Mouse (Mus musculus) midbrain, embryonic 16.5 days (tissue): Measurements from ENCODE around the gene Gm49369. TPM values are rescaled to one million over a fixed set of nuclear protein-coding genes. Genes with fewer than 3 reads are reported as not detected.

Experiments used
- ATAC-seq: fragments of 200-750 bp; cut with Nextera tagmentation; 2 replicates; pipeline ENCODE4 v1.8.0; 2017; ENCODE audit warnings: moderate TSS enrichment
- H3K27ac ChIP-seq: fragments of 300-500 bp; sonication (generic); 2 replicates; pipeline ENCODE4 v1.5.1; 2014; ENCODE audit warnings: mild to moderate bottlenecking, low read length, mixed read lengths
- H3K27me3 ChIP-seq: fragments of 300-500 bp; sonication (generic); 2 replicates; pipeline ENCODE4 v1.6.1; 2014; ENCODE audit warnings: low read depth, low read length, mixed read lengths; ENCODE audit not compliant: control insufficient read depth, insufficient read depth
- H3K36me3 ChIP-seq: fragments of 300-500 bp; sonication (generic); 2 replicates; pipeline ENCODE4 v1.6.1; 2014; ENCODE audit warnings: mild to moderate bottlenecking, low read length, moderate library complexity, mixed read lengths; ENCODE audit not compliant: control insufficient read depth, insufficient read depth
- H3K4me1 ChIP-seq: fragments of 300-500 bp; sonication (generic); 2 replicates; pipeline ENCODE4 v1.6.1; 2014; ENCODE audit warnings: mild to moderate bottlenecking, low read length, mixed read lengths; ENCODE audit not compliant: control insufficient read depth, insufficient read depth
- H3K4me2 ChIP-seq: fragments of 300-500 bp; sonication (generic); 2 replicates; pipeline ENCODE4 v1.6.1; 2014; ENCODE audit warnings: mild to moderate bottlenecking, low read length, mixed read lengths
- H3K4me3 ChIP-seq: fragments of 300-500 bp; sonication (generic); 2 replicates; pipeline ENCODE4 v1.5.1; 2014; ENCODE audit warnings: low read depth, mild to moderate bottlenecking, low read length, moderate library complexity, mixed read lengths
- H3K9ac ChIP-seq: fragments of 300-500 bp; sonication (generic); 2 replicates; pipeline ENCODE4 v1.6.1; 2014; ENCODE audit warnings: low read depth, low read length, mixed read lengths
- H3K9me3 ChIP-seq: fragments of 300-500 bp; sonication (generic); replicated peaks from 2 replicates; pipeline ENCODE4 v1.6.1; 2014; ENCODE audit warnings: mild to moderate bottlenecking, low read length, mixed read lengths; ENCODE audit not compliant: control insufficient read depth, poor library complexity, severe bottlenecking
- WGBS: fragments of 180-500 bp; shearing (Covaris S2); extraction: QIAGEN DNeasy Blood & Tissue Kit; methylation state at CpG from one replicate; pipeline ENCODE4 v1.1.7; 2014; 5-methylcytosine and 5-hydroxymethylcytosine counted together
- polyA plus RNA-seq: library from polyadenylated mRNA; unstranded; fragments of >200 nt; fragmentation: Nextera tagmentation; extraction: Ambion mirVana; gene quantifications from 2 replicates; pipeline ENCODE4 v1.2.1, GENCODE M21; 2015

Gene Gm49369
- polyA plus RNA-seq, 1 experiment from 2014 or later: 2.5 TPM

GRCm38 (mm10) chr7:142389961-142390650, 7.6 kb upstream of the Gm49369 start:
- H3K4me1 ChIP-seq: peaks cover 18% of the 10 kb centered on the region
- ATAC-seq: no peak
- 84% methylated on average over 3 of the region's 3 CpGs for WGBS

GRCm38 (mm10) chr7:142388740-142389139, 6.3 kb upstream of the Gm49369 start:
- Histone ChIP-seq H3K4me3 (no peak overlapping the region), H3K36me3 (peaks cover 7% of the 10 kb centered on the region; the same call in 1 of the 2 replicates), H3K4me2 (no peak overlapping the region), H3K4me1 (peaks cover 18% of the 10 kb centered on the region), H3K9ac (no peak overlapping the region), H3K9me3 (no peaks in the 10 kb centered on the region), H3K27ac (no peak overlapping the region), H3K27me3 (no peaks in the 10 kb centered on the region)
- no peak for ATAC-seq
- 100% methylated on average over 2 of the region's 2 CpGs for WGBS

More at GRCm38 (mm10) chr7:142389961-142390650, 7.6 kb upstream of the Gm49369 start:
- Histone ChIP-seq H3K4me2 (no peak overlapping the region), H3K4me3 (no peak overlapping the region), H3K36me3 (no peaks in the 10 kb centered on the region), H3K9me3 (no peaks in the 10 kb centered on the region), H3K9ac (no peak overlapping the region), H3K27me3 (no peaks in the 10 kb centered on the region), H3K27ac (no peak overlapping the region)

- peak; percentile 41 for ATAC-seq
- Histone ChIP-seq H3K9me3 (no peaks in the 10 kb centered on the region), H3K4me2 (peak overlapping the region; percentile 90), H3K27ac (peak overlapping the region; percentile 39), H3K9ac (peak overlapping the region; percentile 80; the same call in 1 of the 2 replicates), H3K27me3 (no peaks in the 10 kb centered on the region), H3K4me1 (peaks cover 18% of the 10 kb centered on the region), H3K4me3 (peak overlapping the region; percentile 65), H3K36me3 (peaks cover 7% of the 10 kb centered on the region; the same call in 1 of the 2 replicates)
- WGBS: 96% methylated on average over 1 of the region's 1 CpGs
Observed at GRCm38 (mm10) chr7:142388198-142388597, 5.7 kb upstream of the Gm49369 start.

- Histone ChIP-seq H3K27ac (peak within 1 kb of the TSS; percentile 73), H3K9ac (peak within 1 kb of the TSS; percentile 80), H3K36me3 (peaks cover 10% of the 10 kb centered on the region), H3K4me2 (peak within 1 kb of the TSS; percentile 90), H3K4me1 (peaks cover 18% of the 10 kb centered on the region), H3K9me3 (no peaks in the 10 kb centered on the region), H3K4me3 (peak within 1 kb of the TSS; percentile 65), H3K27me3 (no peaks in the 10 kb centered on the region)
- WGBS: 0% methylated on average over 51 of the region's 55 CpGs
- peak; percentile 97 for ATAC-seq
Observed at GRCm38 (mm10) chr7:142387419-142388148, 5.1 kb upstream of the Gm49369 start, which contains the start of gene Ctsd. Ctsd (minus strand) TSS chr7:142388038.

GRCm38 (mm10) chr7:142386621-142387201, 4.2 kb upstream of the Gm49369 start:
- H3K27ac ChIP-seq: no peak overlapping the region
- peak overlapping the region; percentile 90 for H3K4me2 ChIP-seq
- no peak for ATAC-seq
- H3K27me3 ChIP-seq: no peaks in the 10 kb centered on the region
- H3K9ac ChIP-seq: peak overlapping the region; percentile 80
- H3K9me3 ChIP-seq: no peaks in the 10 kb centered on the region
- peaks cover 18% of the 10 kb centered on the region for H3K4me1 ChIP-seq
- peak overlapping the region; percentile 65 for H3K4me3 ChIP-seq
- H3K36me3 ChIP-seq: peaks cover 18% of the 10 kb centered on the region
- 55% methylated on average over 6 of the region's 6 CpGs for WGBS

GRCm38 (mm10) chr7:142385742-142386403, 3.4 kb upstream of the Gm49369 start:
- H3K9me3 ChIP-seq: no peaks in the 10 kb centered on the region
- H3K27me3 ChIP-seq: no peaks in the 10 kb centered on the region
- peaks cover 18% of the 10 kb centered on the region for H3K4me1 ChIP-seq
- 95% methylated on average over 3 of the region's 3 CpGs for WGBS
- H3K4me2 ChIP-seq: peak overlapping the region; percentile 90
- peak overlapping the region; percentile 80; the same call in 1 of the 2 replicates for H3K9ac ChIP-seq
- H3K27ac ChIP-seq: no peak overlapping the region
- no peak for ATAC-seq
- peaks cover 23% of the 10 kb centered on the region for H3K36me3 ChIP-seq
- H3K4me3 ChIP-seq: no peak overlapping the region

GRCm38 (mm10) chr7:142384306-142384705, 1.8 kb upstream of the Gm49369 start:
- no peak for ATAC-seq
- no peak overlapping the region for H3K4me3 ChIP-seq

GRCm38 (mm10) chr7:142381175-142381574, 1.3 kb downstream of the Gm49369 start:
- Histone ChIP-seq H3K27me3 (no peaks in the 10 kb centered on the region), H3K4me2 (no peak overlapping the region), H3K4me1 (peaks cover 7% of the 10 kb centered on the region), H3K9ac (no peak overlapping the region), H3K9me3 (no peaks in the 10 kb centered on the region), H3K27ac (no peak overlapping the region), H3K36me3 (peaks cover 57% of the 10 kb centered on the region), H3K4me3 (no peak overlapping the region)
- ATAC-seq: no peak
- 91% methylated on average over 4 of the region's 4 CpGs for whole genome bisulfite sequencing

More at GRCm38 (mm10) chr7:142384306-142384705, 1.8 kb upstream of the Gm49369 start:
- Histone ChIP-seq H3K9me3 (no peaks in the 10 kb centered on the region), H3K27me3 (no peaks in the 10 kb centered on the region), H3K36me3 (peaks cover 36% of the 10 kb centered on the region), H3K4me2 (no peak overlapping the region), H3K9ac (no peak overlapping the region), H3K27ac (no peak overlapping the region), H3K4me1 (peaks cover 18% of the 10 kb centered on the region)
- WGBS: 91% methylated on average over 10 of the region's 10 CpGs
